Mouse (Mus musculus) brain, embryonic 18.5 days (tissue): ENCODE data around the gene Ampd2.

Experiments used
- DNase-seq: peaks from one replicate; pipeline ENCODE4 v3.0.0-alpha.2; 2012; ENCODE audit warnings: low read depth, low spot score

Ampd2 gene

DNA sequence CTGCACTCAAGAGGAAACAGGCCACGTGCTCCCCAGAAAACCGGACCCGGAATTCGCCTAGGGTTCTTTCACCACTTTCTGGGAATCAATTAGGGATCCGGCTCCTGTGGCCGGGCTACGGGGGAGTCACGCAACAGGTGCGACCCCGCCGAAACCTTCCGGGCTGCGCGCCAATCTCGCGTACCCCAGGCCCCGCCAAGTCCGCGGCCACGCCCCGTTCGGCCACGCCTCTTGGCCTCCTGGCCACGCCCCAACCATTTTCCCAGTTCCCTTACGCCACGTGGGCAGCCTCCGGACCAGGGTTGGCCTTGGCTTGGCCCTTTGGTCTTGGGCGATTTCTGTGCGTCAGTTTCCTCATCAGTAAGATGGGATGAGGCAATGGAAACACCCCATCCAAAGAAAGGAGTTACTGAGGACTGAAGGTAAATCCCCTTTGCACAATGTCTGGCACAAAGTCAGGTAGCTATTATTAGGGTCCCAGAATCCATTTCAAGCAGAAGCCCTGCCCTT, at the start of gene Ampd2:
Ampd2 (minus strand) TSS at position 182 of the 510 bp plus-strand sequence.
- DNase-seq, result no peak

DNA sequence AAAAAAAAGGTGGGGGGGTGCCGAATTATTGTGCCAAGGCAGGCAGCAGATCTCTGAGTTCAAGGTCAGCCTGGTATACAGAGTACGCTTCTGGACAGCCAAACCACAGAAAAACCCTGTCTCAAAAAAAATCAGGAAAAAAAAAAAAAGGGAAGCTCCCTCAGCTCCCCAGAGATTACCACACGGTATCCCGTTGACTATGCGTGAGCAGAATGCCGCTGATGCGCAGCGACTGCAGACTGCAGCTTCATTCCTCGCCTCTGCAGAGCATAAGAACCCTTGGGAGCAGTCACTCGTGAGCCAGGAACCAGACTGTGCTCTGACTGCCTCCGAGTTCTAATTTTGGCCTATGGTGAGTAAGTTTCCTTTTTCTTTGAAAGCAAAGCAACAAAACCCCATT, 48.2 kb upstream of the Ampd2 start:
- no peak for DNase-seq

DNA sequence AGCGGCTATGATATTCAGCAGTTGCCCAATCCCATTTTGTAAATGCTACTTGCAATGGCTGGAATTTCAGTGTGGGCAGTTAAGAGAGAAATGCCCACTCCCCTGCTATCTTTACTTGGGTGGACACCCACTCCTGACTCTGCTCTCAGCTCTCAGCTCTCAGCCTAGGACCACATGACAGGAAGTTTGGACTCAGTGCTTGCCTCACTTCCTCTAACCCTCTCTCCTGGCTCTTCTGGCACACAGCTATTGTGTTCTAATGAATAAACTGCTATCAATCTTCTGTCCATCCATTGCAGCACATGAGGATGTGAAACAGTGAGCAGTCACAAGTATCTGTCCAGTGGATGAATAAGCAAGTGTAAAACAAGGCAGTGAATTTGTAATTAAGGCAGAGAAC, 46.0 kb upstream of the Ampd2 start:
- no peak for DNase-seq

DNA sequence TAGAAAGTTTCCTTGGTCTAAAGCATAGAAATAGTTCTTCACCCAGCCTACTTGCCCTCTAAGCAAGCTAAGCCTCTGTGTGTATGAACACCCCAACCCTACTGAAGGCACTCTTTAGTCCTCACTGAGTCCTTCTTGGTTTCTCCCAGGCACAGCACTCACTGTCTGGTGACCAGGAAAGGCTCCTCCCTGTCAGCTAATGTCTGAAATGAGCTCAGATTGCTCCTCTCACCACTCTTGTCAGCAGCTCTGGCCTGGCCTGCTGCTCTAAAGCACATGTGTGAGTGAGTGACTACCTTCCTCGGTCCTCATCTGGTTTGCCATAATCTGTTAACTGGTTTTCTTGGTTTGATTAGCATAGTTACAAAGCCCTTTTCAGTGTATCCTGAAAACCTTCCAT, 45.4 kb upstream of the Ampd2 start:
- no peak for DNase-seq

DNA sequence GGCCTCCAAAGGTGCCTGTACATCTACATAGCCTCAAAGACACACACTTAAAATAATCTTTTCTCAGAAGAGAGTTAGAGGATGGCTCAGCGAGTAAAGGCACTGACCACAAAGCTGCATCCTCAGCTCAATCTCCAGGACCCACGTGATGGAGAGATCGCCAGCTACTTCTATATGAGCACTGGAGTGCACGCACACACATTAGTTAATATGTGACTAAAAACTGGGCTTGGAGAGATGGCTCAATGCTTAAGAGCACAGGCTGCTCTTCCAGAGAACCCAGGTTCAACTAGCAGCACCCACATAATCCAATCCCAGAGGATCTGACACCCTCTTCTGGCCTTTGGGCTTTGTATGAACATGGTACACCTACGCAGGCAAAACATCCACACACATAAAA, 44.8 kb upstream of the Ampd2 start:
- DNase-seq, result no peak

DNA sequence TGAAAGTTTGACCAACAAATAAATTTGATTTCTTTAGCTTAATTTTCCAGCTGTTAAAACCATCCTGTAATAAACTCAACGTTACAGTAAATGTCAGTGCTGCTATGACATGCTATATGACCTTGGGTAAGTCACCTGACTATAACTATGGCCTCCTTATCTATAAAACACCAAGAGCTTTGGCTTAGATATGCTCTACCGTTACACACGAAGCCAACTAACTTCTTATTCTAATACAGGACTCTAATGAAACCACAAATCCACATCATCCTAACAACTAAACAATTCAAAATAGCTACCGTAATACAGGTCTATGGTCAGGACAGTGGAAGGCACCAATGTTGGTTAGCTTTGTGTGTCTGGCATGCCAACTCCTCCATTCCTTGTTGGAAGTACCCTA, 43.4 kb upstream of the Ampd2 start:
- DNase-seq, result no peak

DNA sequence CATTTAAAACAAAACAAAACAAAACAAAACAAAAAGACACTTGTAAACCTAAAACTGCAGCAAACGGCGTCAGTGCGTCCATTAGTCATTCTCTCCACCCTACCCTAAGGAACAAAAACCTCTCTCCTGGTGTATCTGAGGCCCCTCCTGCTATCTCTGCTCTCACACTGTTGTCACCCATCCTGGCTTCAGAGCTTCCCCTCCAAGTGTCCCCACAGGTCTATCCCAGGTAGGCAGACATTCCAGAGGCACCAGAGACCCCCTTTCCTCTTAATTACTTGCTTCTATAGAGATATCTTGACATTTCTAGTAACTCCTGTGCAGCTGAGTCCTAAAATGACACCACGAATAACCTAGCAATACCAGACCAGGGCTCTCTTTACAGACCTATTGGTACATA, 42.9 kb upstream of the Ampd2 start:
- DNase-seq, result no peak

DNA sequence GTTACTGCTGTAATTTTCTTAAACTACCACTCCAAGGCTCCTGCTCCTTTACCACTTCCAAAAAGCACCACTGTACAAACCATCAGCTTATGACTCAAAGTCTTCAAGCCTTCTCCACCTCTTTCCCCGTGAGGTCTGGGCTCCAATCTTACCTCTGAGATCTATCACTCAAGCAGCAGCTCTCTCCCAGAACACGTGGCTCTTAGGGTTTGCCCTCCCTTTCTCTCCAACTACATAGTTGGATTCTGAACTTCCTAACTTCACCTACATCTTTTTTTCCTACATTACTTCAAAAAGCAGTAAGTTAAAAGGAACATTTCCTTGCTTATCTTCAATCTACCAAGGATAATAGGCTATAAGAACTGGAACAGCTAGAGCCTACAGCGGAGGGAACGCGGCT, 42.1 kb upstream of the Ampd2 start:
- no peak for DNase-seq

DNA sequence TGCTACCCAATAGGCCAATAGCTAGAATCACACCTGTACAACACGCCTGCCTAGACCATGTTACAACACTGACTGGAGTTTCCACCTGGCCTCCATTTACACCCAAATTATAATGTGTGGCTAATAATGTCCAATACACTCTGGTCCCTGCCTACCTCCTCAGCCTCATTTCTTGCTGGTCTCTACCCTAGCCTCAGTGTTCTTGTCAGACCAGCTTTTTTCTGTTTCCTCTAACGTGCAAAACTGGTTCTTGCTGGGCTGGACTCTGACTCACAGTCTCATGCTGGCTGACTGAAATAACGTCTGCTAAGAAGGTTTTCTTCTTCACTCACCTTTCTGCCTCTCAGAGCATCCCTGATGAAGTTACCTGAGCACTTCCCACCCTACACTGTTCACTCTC, 39.9 kb upstream of the Ampd2 start:
- no peak for DNase-seq

DNA sequence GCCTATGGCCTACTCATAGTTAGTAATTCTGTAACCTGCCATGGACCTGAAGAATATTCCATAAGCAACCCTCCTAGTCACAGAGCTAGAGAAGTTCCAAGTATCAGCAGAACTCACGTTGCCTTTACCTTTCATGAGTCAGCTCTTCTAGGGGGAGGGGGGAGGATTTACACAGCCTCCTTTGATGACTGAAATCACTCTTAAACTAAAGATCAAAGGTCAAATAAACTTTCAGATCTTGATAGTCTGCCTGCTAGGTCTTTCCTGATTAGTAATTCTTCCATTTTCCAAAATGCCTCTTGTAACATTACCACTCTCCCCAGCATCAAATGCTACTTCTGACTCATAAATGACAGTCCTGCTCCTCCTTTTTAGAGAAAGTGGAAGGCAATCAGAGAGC, 37.7 kb upstream of the Ampd2 start:
- DNase-seq, result no peak

DNA sequence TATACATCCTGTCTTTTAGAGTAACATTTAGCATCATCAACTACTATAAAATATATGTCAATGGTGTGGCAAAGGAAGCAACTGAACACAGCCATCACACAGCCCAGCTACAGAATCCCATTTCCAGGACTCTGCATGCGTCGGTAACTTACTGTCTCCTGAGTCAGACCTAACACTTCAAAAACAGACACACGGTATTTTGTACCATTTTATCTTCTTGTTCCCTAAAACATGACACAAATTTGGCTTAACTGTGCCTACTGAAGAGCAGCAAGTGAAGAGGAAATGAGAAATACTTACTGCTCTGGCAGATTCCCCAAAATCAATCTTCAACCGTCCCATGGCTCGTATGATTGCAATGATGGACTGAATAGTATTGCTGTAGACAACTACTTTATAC, 36.8 kb upstream of the Ampd2 start:
- no peak for DNase-seq

DNA sequence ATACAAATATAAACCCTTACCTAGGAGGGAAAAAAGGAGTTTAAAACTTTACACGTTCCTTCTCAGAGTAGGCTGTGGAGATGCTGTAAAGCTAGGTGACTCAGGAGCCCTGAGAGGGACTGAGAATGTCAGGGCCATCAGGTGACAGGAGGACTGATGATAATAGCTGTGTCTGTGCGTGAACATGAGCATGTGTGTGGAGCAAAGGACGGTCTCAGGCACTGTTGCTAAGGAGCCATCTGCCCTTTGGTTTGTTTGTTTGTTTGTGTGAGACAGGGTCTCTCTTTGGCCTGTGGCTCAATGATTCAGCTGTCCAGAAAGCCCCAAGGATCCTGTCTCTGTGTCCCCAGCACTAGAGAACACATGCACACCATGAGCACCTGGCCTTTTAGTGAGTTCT, 34.6 kb upstream of the Ampd2 start:
- DNase-seq, result no peak

DNA sequence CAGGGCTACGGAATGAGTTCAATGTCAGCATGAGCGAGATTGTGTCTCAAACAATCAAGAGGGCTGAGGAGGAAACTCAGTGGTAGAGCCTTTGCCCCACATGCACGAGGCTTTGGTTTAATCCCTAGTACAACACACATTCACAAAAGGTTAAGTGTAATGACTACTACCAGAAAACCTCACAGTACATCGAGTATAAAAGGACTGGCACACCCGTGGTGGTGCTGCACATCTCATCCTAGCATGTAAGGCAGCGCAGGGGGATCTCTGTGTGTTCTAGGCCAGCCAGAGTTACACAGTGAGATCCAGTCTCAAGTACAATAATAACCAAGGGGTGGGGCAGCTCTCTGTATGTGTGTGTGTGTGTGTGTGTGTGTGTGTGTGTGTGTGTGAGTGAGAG, 31.0 kb upstream of the Ampd2 start:
- no peak for DNase-seq

DNA sequence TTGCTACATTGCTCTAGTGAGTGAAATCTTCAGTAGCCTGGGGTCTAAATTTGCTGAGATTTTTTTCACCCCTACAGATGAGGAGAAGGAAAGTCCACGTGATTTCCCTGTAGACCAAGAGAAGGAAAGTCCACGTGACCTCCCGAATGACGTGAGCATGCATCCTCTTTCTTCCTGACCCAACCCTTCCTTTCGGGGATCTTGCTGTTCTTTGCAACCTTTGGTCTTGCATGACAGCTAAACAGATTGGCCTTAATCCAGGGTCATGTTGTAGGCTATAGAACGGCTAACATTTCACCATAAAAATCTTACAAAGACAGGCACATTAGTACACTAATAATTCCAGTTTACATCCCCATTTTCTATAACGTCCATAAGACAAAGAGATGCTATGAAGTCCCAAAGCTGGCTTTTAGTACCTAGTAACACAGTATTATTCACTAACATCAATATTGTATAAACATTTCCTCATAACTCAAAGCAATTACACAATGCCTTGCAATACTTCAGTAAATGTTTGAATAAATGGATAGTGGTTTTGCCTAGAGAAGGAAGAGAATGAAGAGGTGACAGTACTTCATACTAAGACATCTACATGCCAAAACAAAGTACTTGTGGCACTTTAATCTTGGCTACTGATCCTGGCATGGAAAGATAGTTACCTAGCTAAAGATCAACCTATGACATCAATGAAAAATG, 27.3 kb upstream of the Ampd2 start:
- no peak for DNase-seq

DNA sequence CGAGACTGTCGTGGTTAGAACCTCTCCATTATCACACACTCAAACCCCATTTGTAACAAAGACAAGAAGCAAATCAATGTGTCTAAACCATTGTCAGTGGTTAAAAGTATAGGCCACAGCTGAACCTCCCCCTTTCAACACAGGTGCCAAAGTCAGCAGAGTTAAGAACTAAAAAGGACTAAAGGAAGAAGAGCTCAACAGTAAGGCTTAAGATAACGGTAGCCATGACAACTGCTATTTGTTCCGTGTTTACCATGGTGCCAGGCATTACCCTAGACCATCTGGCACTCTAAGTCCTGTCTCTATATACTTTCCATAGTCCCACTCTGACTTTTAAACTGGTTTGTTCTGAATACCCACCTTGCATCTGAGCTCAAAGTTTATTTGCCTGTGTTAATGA, 26.2 kb upstream of the Ampd2 start:
- DNase-seq, result no peak

DNA sequence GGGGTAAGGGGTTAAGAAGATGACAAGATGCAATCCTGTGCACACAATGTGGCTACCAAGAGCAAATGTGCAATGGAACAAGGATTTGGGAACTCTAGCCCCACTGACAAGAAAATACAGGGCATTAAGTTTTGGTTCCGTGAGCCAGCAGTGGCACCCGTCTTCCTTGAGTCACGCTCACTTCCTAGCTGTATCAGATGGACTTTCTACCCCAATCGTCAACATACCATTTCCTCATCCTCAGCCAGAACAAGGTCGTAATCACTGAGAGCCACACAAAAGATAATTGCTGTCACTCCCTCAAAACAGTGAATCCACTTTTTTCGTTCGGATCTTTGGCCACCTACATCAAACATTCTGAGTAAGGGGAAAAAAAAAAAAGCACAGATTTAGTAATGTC, 25.8 kb upstream of the Ampd2 start:
- no peak for DNase-seq

DNA sequence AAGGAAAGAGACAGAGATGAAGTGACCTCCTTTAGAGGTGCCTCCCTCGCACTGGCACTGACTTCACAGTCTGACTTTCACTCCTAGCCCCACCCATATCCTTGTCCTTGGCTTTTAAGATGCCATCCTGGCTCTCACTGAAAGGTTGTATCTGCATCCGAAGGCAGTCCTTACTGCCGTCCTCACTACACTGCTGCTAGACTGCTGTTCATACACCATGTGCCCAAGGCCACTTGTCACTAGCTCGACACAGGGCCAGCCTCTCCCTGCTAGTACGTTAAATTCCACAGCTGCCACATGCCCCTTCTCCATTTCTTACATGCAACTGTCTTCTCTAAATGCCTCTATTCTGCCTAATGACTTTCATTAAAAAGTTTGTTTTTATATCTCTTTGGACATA, 24.9 kb upstream of the Ampd2 start:
- no peak for DNase-seq

DNA sequence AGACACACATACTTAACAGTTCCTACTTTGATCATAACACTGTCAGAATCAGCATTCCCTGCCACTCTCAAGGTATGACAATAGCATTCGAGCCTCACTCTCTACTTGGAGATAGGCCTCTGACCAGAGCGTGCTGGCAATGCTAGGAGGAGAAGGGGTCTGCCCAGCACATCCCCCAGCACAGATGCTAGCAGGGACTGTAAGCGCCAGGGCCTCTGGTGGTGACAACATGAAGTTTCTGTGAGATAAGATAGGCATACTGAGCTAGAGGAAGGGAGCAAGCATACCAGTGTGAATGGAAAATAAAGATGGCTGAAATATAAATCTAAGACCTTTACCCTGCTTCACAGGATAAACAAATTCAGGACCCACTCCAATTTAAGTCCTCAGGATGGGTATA, 18.8 kb upstream of the Ampd2 start:
- DNase-seq, result no peak

DNA sequence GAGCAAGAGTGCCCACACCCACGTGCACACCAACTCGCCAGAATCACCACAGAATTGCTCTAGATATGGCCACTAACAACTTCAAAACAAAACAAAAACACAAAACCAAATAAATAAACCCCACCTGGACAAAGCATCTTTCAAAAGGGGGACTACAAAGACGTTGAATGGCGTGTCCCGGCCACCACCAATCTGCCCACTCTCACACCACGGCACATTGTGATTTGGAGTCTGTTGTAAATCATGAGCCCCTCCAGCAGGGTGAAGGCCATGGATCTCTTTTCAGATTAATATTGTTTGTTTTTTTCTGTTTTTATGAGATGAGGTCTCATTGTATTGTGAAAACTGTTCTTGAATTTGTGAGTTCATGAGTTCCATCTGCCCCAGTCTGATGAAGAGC, 15.6 kb upstream of the Ampd2 start:
- no peak for DNase-seq

DNA sequence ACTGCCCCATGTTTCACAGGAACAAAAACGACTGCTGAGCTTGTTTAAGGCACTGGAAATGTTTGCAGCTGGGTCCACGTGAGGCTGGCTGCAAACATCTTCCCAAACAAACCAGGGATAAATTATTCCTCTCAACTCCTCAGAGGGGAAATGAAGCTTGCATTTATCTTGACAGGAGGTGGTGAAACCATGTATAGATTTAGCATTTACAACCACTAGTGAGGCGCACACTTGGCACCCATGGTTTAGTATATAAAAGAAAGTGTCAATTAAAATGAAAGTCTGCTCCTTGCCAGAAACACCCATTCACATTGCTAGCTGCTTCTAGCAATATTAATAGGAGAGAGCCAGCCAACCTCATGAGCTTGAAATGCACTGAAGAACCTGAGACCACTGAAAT, 15.1 kb upstream of the Ampd2 start:
- DNase-seq, result no peak

DNA sequence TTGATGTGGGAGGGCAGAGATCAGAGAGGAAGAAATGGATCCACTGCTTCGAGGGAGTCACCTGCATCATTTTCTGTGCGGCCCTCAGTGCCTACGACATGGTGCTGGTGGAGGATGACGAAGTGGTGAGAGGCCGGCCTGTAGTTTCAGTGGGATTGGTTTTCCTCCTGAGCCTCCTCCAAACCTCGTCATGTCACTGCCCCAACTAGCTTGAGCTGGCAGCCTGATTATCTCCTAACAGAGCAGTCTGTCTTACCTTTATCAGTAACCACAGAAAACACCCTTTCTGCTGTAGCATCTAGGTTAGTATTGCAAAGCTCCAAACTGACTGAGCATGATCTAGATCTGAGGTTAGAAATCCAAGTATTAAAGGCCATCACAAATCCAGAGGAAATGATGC, 11.9 kb upstream of the Ampd2 start:
- no peak for DNase-seq

DNA sequence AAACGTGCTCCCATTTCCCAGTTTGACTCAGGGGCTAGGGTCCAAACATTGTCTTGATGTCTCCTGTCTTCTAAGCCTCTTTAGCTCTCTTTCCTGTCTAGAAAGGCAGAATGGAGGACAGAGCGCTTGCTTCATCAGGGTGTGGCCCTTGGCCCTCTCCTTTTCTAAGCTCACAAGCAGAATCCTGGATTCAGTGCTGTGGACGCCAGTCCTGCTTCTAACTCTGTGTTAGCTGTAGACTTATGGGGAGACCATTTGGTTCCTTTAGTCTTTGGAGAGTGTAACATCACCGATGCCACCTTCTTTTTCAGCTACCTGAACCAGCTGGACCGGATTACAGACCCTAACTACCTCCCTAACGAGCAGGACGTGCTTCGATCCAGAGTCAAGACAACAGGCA, 11.2 kb upstream of the Ampd2 start:
- no peak for DNase-seq

DNA sequence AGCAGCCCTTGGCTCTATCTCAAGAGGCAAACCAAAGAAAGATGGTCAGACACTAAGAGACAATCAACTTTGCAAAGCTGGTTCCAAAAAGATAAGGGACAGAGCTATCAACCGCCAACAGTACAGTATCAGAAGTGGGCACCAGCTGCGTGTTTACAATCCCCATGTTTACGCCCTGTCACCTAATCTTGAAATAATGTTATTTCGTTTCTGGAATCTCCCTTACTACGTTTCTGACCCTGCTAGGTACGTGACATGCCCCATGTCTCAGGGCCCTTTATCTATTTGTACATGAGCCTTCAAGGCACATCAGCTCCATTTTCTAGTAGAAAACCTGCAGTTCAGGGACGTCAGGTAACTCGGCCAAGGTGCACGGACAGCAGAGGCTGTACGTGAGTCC, 10.3 kb upstream of the Ampd2 start:
- no peak for DNase-seq

DNA sequence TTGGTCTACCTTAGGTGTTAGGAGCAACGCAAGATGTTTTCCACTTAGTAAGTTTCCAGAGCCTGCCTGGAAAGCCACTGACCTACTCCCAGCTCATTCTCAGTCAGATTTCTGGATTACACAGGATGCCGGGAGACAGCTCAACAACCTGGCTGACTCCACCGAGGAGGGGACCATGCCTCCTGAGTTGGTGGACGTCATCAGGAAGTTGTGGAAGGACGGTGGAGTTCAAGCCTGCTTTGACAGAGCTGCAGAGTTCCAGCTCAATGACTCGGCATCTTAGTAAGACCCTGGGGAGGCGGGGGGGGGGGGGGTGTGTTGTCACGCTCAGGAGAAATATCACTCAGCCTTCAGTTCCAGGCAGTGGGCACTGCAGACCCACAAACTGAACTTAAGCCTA, 9.8 kb upstream of the Ampd2 start:
- no peak for DNase-seq
